Mouse (Mus musculus): ENCODE data around the gene Ercc2. TPM values are rescaled to one million over a fixed set of nuclear protein-coding genes. Genes with fewer than 3 reads are reported as not detected.

Ercc2 gene
- polyA plus RNA-seq, 1 experiment from 2014 or later, result 7.1 TPM

MicroRNAs encoded within 50 kb of the gene (microRNA counts, 519-probe panel; counts per million panel counts)
- not detected for microRNA mmu-miR-343

Small RNAs within 50 kb of the gene (microRNA-seq; reads per million reads assigned to microRNA genes)
- gene Mir343 (ENCODE audit: borderline number of aligned reads), result not detected

Other genes starting within 250 kb of the Ercc2 start
- 9.4 and 9.7 TPM in 2 replicates for gene Qpctl, start 232.7 kb upstream of the Ercc2 start, polyA plus RNA-seq (2014; fragmentation: Nextera tagmentation; extraction: Ambion mirVana)
- gene Snrpd2, start 232.3 kb upstream of the Ercc2 start, polyA plus RNA-seq (2014; fragmentation: Nextera tagmentation; extraction: Ambion mirVana), result 157 and 171 TPM in 2 replicates
- gene Gipr, start 215.9 kb upstream of the Ercc2 start, polyA plus RNA-seq (2014; fragmentation: Nextera tagmentation; extraction: Ambion mirVana), result 0.15 and 0.77 TPM in 2 replicates
- gene Eml2, start 205.6 kb upstream of the Ercc2 start, polyA plus RNA-seq (2014; fragmentation: Nextera tagmentation; extraction: Ambion mirVana), result 2.1 and 2.3 TPM in 2 replicates
- gene Gpr4, start 169.5 kb upstream of the Ercc2 start, polyA plus RNA-seq (2014; fragmentation: Nextera tagmentation; extraction: Ambion mirVana), result 1.4 and 1.8 TPM in 2 replicates
- 39.5 and 45.5 TPM in 2 replicates for gene Opa3, start 153.7 kb upstream of the Ercc2 start, polyA plus RNA-seq (2014; fragmentation: Nextera tagmentation; extraction: Ambion mirVana)
- gene Vasp, start 110.2 kb upstream of the Ercc2 start, polyA plus RNA-seq (2014; fragmentation: Nextera tagmentation; extraction: Ambion mirVana), result 53.2 and 54.9 TPM in 2 replicates
- not detected in 2 replicates for gene Ppm1n, start 101.9 kb upstream of the Ercc2 start, polyA plus RNA-seq (2014; fragmentation: Nextera tagmentation; extraction: Ambion mirVana)
- 15.8 and 17.5 TPM in 2 replicates for gene Rtn2, start 99.4 kb upstream of the Ercc2 start, polyA plus RNA-seq (2014; fragmentation: Nextera tagmentation; extraction: Ambion mirVana)
- not detected in 2 replicates for gene Fosb, start 72.0 kb upstream of the Ercc2 start, polyA plus RNA-seq (2014; fragmentation: Nextera tagmentation; extraction: Ambion mirVana)
- gene Ercc1, start 37.2 kb upstream of the Ercc2 start, polyA plus RNA-seq (2014; fragmentation: Nextera tagmentation; extraction: Ambion mirVana), result 87.1 and 94.5 TPM in 2 replicates
- gene Cd3eap, start 22.5 kb upstream of the Ercc2 start, polyA plus RNA-seq (2014; fragmentation: Nextera tagmentation; extraction: Ambion mirVana), result 20.1 and 21.5 TPM in 2 replicates
- 4.7 and 5.2 TPM in 2 replicates for gene Ppp1r13l, start 22.3 kb upstream of the Ercc2 start, polyA plus RNA-seq (2014; fragmentation: Nextera tagmentation; extraction: Ambion mirVana)
- gene Klc3, start 22.1 kb downstream of the Ercc2 start, polyA plus RNA-seq (2014; fragmentation: Nextera tagmentation; extraction: Ambion mirVana), result 3.9 and 5.6 TPM in 2 replicates
- 0.17 TPM in 1 of 2 replicates, not detected in the other for gene Ckm, start 22.8 kb downstream of the Ercc2 start, polyA plus RNA-seq (2014; fragmentation: Nextera tagmentation; extraction: Ambion mirVana)
- 7.9 and 8.6 TPM in 2 replicates for gene Mark4, start 76.8 kb downstream of the Ercc2 start, polyA plus RNA-seq (2014; fragmentation: Nextera tagmentation; extraction: Ambion mirVana)
- 1.2 and 1.7 TPM in 2 replicates for gene Exoc3l2, start 81.3 kb downstream of the Ercc2 start, polyA plus RNA-seq (2014; fragmentation: Nextera tagmentation; extraction: Ambion mirVana)
- gene Bloc1s3, start 126.4 kb downstream of the Ercc2 start, polyA plus RNA-seq (2014; fragmentation: Nextera tagmentation; extraction: Ambion mirVana), result 2.3 and 2.6 TPM in 2 replicates
- 51.7 and 58.2 TPM in 2 replicates for gene Trappc6a, start 126.4 kb downstream of the Ercc2 start, polyA plus RNA-seq (2014; fragmentation: Nextera tagmentation; extraction: Ambion mirVana)
- 0.08 TPM in 1 of 2 replicates, not detected in the other for gene Nkpd1, start 135.8 kb downstream of the Ercc2 start, polyA plus RNA-seq (2014; fragmentation: Nextera tagmentation; extraction: Ambion mirVana)
- gene Ppp1r37, start 181.1 kb downstream of the Ercc2 start, polyA plus RNA-seq (2014; fragmentation: Nextera tagmentation; extraction: Ambion mirVana), result 3.6 and 3.7 TPM in 2 replicates
- gene Zfp296, start 195.3 kb downstream of the Ercc2 start, polyA plus RNA-seq (2014; fragmentation: Nextera tagmentation; extraction: Ambion mirVana), result 0.22 and 0.31 TPM in 2 replicates
- 158 and 167 TPM in 2 replicates for gene Gemin7, start 195.6 kb downstream of the Ercc2 start, polyA plus RNA-seq (2014; fragmentation: Nextera tagmentation; extraction: Ambion mirVana)
- 36.0 and 37.4 TPM in 2 replicates for gene Clasrp, start 222.5 kb downstream of the Ercc2 start, polyA plus RNA-seq (2014; fragmentation: Nextera tagmentation; extraction: Ambion mirVana)
- 3.8 and 4.3 TPM in 2 replicates for gene Relb, start 247.4 kb downstream of the Ercc2 start, polyA plus RNA-seq (2014; fragmentation: Nextera tagmentation; extraction: Ambion mirVana)